Mouse (Mus musculus) ES-Bruce4 (cell line): Measurements from ENCODE around the gene H2-Aa. TPM values are rescaled to one million over a fixed set of nuclear protein-coding genes. Genes with fewer than 3 reads are reported as not detected.

Experiments used
- H3K27ac ChIP-seq: 2 replicates; pipeline ENCODE4 v1.5.1; 2012; ENCODE audit warnings: low read length, inconsistent platforms; ENCODE audit not compliant: insufficient read depth
- H3K27me3 ChIP-seq: 2 replicates; pipeline ENCODE4 v1.6.1; 2012; ENCODE audit warnings: mild to moderate bottlenecking, low read length, inconsistent platforms; ENCODE audit not compliant: control insufficient read depth, poor library complexity, insufficient read depth, severe bottlenecking
- H3K36me3 ChIP-seq: 2 replicates; pipeline ENCODE4 v1.6.1; 2012; ENCODE audit warnings: inconsistent platforms, mild to moderate bottlenecking, low read length, moderate library complexity; ENCODE audit not compliant: control insufficient read depth, poor library complexity, insufficient read depth, severe bottlenecking
- H3K4me1 ChIP-seq: one replicate; pipeline ENCODE4 v1.8.1; 2011; ENCODE audit warnings: low read length; ENCODE audit not compliant: control insufficient read depth, insufficient read depth
- H3K4me3 ChIP-seq: 2 replicates; pipeline ENCODE4 v1.5.1; 2011; ENCODE audit warnings: low read depth, mild to moderate bottlenecking, low read length
- H3K9ac ChIP-seq: 2 replicates; pipeline ENCODE4 v1.6.1; 2012; ENCODE audit warnings: low read depth, mild to moderate bottlenecking, inconsistent platforms; ENCODE audit not compliant: poor library complexity, severe bottlenecking
- H3K9me3 ChIP-seq: replicated peaks from 2 replicates; pipeline ENCODE4 v1.6.1; 2012; ENCODE audit warnings: mild to moderate bottlenecking, low read length, inconsistent platforms; ENCODE audit not compliant: control insufficient read depth, poor library complexity, insufficient read depth, severe bottlenecking
- CTCF ChIP-seq: IDR thresholded peaks from one replicate; pipeline ENCODE4 v1.8.1; 2011; ENCODE audit warnings: low read depth, low read length
- EP300 ChIP-seq: IDR thresholded peaks from 2 replicates; pipeline ENCODE4 v1.6.1; 2011; ENCODE audit warnings: low read depth, low read length; ENCODE audit not compliant: insufficient read depth
- POLR2A ChIP-seq: IDR thresholded peaks from one replicate; pipeline ENCODE4 v1.8.1; 2011; ENCODE audit warnings: low read length; ENCODE audit not compliant: insufficient read depth
- polyA plus RNA-seq: library from polyadenylated mRNA; stranded (reverse); fragments of >200 nt; gene quantifications from 2 replicates; pipeline ENCODE4 v1.2.4, GENCODE M21; 2011; ENCODE audit warnings: low read depth; ENCODE audit not compliant: missing spikeins, insufficient read depth, insufficient read length

H2-Aa gene
- polyA plus RNA-seq, 1 experiment = not detected

DNA sequence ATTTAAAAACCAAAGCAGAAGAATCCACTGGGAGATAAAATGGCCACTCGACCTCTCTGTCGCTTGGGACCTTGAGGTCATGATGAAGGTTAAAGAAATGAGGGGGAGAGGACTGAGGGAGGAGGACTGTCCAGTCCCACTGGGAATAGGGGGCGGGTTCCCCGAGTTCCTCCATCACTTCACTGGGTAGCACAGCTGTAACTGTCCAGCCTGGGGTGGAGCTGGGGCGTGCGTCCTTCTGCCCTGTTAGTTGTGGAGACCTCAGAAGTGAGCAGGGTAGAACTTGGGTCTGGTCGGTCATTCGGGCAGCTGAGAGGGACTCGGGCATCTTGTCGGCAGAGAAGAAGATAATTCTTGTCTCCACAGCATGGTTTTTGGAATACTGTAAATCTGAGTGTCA, 21.6 kb upstream of the H2-Aa start:
- H3K9ac ChIP-seq = no peak overlapping the region
- H3K36me3 ChIP-seq = no peaks in the 10 kb centered on the region
- H3K27me3 ChIP-seq = no peaks in the 10 kb centered on the region
- TF ChIP-seq CTCF = no peak
- no peak for TF ChIP-seq POLR2A
- TF ChIP-seq EP300 = no peak
- no peaks in the 10 kb centered on the region for H3K9me3 ChIP-seq
- H3K4me1 ChIP-seq = no peaks in the 10 kb centered on the region
- no peak overlapping the region for H3K27ac ChIP-seq
- H3K4me3 ChIP-seq = peak overlapping the region; percentile 51

DNA sequence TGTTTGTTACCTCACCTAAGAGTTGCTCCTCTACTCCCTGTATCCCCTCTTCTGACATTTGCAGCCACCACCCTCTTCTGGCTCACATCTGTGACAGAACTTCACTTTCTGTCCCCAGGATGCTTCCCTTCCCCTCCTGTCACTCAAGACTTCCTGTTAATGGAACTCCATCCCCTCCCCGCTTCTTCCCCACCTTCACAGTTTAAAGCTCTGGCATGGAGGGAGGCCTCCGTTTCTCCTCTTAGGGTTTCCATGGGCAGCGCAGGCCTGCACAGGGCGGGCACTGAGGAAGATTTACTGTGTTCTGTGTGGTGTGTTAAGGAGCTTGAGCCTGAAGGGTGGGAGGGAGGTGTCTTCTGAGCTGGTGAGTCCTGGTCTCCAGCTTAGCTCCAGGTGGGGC, 20.5 kb upstream of the H2-Aa start:
- no peak overlapping the region for H3K4me3 ChIP-seq
- no peak overlapping the region for H3K9ac ChIP-seq
- no peaks in the 10 kb centered on the region for H3K27me3 ChIP-seq
- H3K27ac ChIP-seq = no peak overlapping the region
- H3K4me1 ChIP-seq = no peaks in the 10 kb centered on the region
- H3K36me3 ChIP-seq = no peaks in the 10 kb centered on the region
- no peaks in the 10 kb centered on the region for H3K9me3 ChIP-seq
- TF ChIP-seq CTCF (no peak), POLR2A (no peak), EP300 (no peak)

GRCm38 (mm10) chr17:34307216-34307615, 19.6 kb upstream of the H2-Aa start:
- Histone ChIP-seq H3K27me3 (no peaks in the 10 kb centered on the region), H3K9ac (no peak overlapping the region), H3K36me3 (no peaks in the 10 kb centered on the region), H3K9me3 (no peaks in the 10 kb centered on the region), H3K4me1 (no peaks in the 10 kb centered on the region), H3K27ac (no peak overlapping the region), H3K4me3 (no peak overlapping the region)
- TF ChIP-seq EP300 (no peak), POLR2A (no peak)

GRCm38 (mm10) chr17:34306407-34306806, 18.8 kb upstream of the H2-Aa start:
- no peaks in the 10 kb centered on the region for H3K36me3 ChIP-seq
- no peak overlapping the region for H3K27ac ChIP-seq
- TF ChIP-seq CTCF (no peak), POLR2A (no peak), EP300 (no peak)
- H3K4me3 ChIP-seq = no peak overlapping the region
- no peak overlapping the region for H3K9ac ChIP-seq
- no peaks in the 10 kb centered on the region for H3K4me1 ChIP-seq
- H3K27me3 ChIP-seq = no peaks in the 10 kb centered on the region
- no peaks in the 10 kb centered on the region for H3K9me3 ChIP-seq

DNA sequence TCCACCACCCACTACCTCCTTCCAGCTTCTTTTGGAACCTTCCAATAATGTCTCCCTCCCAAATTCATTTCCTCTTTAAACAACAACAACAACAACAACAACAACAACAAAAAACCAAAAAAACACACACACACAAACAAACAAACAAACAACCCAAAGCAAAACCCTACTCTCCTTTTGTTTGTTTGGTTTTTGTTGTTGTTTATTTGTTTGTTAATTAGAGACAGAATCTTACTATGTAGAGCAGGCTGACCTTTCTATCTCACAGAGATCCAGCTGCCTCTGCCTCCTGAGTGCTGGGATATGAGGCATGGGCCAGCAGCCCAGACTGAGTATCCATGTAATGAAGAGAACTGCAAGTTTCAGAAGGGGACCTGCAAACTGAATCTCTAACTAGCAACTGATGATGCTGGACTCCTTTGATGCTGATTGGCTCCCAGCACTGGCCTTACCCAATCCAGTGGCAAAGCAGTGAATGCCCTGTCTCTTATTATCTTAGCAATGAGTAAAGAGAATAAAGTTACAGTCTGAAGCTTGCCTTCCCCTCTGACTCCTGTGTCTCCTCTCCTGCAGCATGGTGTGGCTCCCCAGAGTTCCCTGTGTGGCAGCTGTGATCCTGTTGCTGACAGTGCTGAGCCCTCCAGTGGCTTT, 17.9 kb upstream of the H2-Aa start, which contains the start of gene H2-Eb1:
TSS of gene H2-Eb1 (plus strand) at position 488 of the 651 bp plus-strand sequence.
- H3K27ac ChIP-seq = no peak within 1 kb of the TSS

DNA sequence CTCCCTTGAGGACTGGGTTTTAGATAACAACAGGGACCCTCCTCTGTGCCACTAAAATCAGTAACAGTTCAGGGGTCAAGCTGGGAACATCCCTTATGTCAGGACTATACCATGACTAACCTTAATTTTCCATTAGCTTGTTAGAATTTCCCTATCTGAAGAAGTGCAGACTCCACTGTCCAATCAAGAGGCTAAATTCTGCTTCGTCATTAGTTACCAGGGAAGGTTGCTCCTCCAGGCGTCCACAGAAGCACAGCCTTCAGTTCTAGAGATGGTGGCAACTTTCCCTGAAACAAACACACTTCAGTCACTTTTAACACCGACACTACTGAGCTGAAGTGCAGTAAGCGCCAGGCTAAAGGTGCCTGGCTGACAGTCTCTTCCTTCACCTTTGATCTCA, 17.1 kb upstream of the H2-Aa start:
- Histone ChIP-seq H3K9ac (no peak overlapping the region), H3K27me3 (no peaks in the 10 kb centered on the region), H3K9me3 (no peaks in the 10 kb centered on the region), H3K4me1 (no peaks in the 10 kb centered on the region), H3K4me3 (no peak overlapping the region), H3K27ac (no peak overlapping the region), H3K36me3 (no peaks in the 10 kb centered on the region)
- TF ChIP-seq CTCF = no peak
- no peak for TF ChIP-seq EP300
- no peak for TF ChIP-seq POLR2A

More for the DNA sequence above, 17.9 kb upstream of the H2-Aa start, which contains the start of gene H2-Eb1:
- Histone ChIP-seq H3K9me3 (no peaks in the 10 kb centered on the region), H3K27me3 (no peaks in the 10 kb centered on the region), H3K36me3 (no peaks in the 10 kb centered on the region), H3K9ac (no peak within 1 kb of the TSS), H3K4me1 (no peaks in the 10 kb centered on the region), H3K4me3 (no peak within 1 kb of the TSS)
- no peak for TF ChIP-seq EP300
- TF ChIP-seq POLR2A = no peak
